Mouse (Mus musculus): ENCODE data around the gene Fos.

Gene Fos

DNA sequence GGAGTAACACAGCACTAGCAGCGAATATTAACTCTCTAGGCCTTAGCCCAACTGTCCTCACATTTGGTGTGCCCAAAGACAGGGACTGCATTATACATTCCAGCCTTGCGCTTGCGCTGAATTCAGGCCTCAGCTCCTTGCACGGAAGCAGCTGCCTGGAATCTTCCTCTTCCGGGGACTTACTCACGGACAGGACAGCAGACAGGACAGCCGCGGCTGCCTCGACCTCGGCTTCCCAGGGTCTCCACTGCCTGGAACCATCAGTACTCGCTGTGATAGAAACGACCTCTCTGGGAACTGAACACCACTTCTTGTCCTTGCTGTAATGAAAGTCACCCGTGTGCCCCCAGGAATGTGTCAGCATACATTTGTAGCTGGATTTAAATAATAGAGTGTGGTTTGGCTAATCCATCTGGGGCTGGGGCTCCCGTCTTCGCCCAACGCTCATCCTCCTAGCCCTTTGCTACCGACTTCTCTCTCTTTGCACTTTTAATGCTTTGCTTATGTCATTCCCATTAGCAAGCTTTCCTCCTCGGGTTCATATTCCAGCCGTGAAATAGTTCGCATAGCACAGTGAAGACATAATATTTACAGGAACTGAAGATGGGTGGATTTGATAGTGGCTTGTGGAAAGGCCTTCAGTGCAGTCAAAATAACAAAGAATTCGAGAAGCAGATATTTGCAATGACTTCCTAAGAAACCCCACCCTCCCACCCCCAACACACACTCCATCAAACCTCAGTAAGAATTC lies 11.6 kb upstream of the Fos start:
- DNase-seq (ENCODE audit: low spot score): no peak

DNA sequence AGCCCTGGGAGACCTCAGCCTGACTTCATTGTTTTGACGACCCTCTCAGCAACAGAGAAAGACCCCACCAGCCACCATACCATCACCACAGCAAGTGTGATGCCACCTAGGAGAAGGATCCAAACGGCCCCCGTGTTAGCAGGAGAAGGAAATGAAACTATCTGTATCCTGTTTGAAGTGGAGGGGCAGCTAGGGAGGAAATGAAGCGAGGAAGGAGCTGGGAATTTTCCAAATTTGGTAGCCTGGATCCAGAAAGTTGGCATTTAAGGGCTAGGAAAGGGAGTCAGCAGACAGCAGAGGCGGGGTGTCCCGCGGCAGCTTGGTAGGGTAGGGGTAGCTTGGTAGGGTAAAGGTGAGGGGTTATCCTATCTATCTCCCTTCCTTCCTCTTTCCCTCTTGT lies 10.9 kb upstream of the Fos start:
- no peak for DNase-seq (ENCODE audit: low spot score)

DNA sequence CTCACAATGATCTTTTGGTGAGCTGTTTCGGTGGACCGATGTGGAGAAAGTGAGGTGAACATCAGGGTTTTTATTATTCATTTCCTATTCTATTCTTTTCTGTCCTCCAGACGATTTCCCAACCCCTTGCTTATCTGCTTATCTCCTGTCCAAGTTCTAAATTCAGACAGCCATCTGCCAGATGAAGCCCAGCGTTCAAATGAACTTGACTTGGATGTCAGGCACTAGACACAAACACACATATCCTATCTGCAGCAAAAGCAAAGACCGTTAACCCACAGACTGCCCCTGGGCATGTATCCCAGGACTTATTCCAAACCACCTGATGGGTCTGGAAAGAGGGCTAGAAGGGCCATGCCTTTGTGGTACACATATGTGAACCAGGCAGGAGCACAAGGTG lies 9.3 kb upstream of the Fos start:
- no peak for DNase-seq (ENCODE audit: low spot score)

GRCm38 (mm10) chr12:85464902-85465301 lies 8.8 kb upstream of the Fos start:
- DNase-seq (ENCODE audit: low spot score): no peak

- no peak for DNase-seq (ENCODE audit: low spot score)
Observed at GRCm38 (mm10) chr12:85467854-85468253, 5.8 kb upstream of the Fos start.

GRCm38 (mm10) chr12:85468666-85469065 lies 5.0 kb upstream of the Fos start:
- DNase-seq (ENCODE audit: low spot score): no peak

GRCm38 (mm10) chr12:85471920-85472655 lies 1.6 kb upstream of the Fos start:
- peak; percentile 58 for DNase-seq (ENCODE audit: low spot score)

DNA sequence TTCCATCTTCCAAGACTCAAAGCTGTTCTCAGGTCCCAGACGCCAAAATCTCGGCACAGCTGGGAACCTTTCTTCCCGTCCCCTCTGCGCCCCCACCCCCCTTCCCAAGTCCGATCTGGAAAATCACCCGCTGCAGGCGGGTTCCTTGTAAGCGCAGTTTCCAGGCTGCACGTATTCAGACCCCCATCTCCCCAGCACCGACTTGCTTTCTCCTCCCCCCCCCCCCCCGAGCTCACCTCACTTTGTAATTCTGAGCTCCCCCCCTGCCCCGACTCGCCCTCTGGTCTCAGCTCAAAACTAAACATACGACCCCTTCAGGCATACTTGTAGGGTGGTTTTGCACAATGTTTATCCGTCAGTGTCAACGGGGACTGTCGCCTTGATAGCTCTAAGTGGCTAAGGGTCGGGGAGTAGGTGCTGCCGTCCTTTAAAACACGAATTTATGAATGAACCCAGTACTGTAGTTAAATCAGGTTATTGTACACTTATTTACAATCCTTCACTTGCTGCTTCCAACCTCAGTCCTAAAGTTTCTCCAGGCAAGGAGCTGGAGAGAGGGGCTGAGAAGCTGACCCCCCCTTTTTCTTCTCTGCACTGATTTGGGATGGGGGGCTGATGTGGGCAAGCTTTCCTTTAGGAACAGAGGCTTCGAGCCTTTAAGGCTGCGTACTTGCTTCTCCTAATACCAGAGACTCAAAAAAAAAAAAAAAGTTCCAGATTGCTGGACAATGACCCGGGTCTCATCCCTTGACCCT lies 857 bp upstream of the Fos start:
- DNase-seq (ENCODE audit: low spot score): no peak

- DNase-seq (ENCODE audit: low spot score): no peak
Observed at GRCm38 (mm10) chr12:85474298-85475231, 875 bp downstream of the Fos start.

- DNase-seq (ENCODE audit: low spot score): no peak
Observed at GRCm38 (mm10) chr12:85475232-85475919, 1.7 kb downstream of the Fos start.

DNA sequence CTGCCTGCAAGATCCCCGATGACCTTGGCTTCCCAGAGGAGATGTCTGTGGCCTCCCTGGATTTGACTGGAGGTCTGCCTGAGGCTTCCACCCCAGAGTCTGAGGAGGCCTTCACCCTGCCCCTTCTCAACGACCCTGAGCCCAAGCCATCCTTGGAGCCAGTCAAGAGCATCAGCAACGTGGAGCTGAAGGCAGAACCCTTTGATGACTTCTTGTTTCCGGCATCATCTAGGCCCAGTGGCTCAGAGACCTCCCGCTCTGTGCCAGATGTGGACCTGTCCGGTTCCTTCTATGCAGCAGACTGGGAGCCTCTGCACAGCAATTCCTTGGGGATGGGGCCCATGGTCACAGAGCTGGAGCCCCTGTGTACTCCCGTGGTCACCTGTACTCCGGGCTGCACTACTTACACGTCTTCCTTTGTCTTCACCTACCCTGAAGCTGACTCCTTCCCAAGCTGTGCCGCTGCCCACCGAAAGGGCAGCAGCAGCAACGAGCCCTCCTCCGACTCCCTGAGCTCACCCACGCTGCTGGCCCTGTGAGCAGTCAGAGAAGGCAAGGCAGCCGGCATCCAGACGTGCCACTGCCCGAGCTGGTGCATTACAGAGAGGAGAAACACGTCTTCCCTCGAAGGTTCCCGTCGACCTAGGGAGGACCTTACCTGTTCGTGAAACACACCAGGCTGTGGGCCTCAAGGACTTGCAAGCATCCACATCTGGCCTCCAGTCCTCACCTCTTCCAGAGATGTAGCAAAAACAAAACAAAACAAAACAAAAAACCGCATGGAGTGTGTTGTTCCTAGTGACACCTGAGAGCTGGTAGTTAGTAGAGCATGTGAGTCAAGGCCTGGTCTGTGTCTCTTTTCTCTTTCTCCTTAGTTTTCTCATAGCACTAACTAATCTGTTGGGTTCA lies 2.5 kb downstream of the Fos start:
- DNase-seq (ENCODE audit: low spot score): no peak

- no peak for DNase-seq (ENCODE audit: low spot score)
Observed at GRCm38 (mm10) chr12:85477219-85477618, 3.5 kb downstream of the Fos start.

GRCm38 (mm10) chr12:85477804-85478203 lies 4.1 kb downstream of the Fos start:
- DNase-seq (ENCODE audit: low spot score): no peak

DNA sequence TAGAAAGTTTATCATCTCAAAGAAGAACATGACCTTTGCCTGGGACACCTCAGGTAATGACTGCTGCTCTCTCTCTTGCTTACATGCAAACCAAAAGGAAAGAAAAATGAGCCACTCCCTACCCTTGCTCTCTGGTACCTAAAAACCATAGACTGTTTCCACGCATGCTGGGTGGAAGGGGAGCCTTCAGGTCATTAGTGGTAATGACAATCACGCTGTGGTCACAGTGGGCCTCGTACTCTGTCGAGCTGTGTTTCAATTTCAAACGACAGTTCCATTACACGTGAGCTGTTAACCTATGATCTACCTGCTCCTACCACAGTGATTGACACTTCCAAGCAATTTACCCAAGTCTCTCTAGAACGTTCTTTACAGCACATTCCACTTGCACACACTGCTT lies 5.0 kb downstream of the Fos start:
- no peak for DNase-seq (ENCODE audit: low spot score)

DNA sequence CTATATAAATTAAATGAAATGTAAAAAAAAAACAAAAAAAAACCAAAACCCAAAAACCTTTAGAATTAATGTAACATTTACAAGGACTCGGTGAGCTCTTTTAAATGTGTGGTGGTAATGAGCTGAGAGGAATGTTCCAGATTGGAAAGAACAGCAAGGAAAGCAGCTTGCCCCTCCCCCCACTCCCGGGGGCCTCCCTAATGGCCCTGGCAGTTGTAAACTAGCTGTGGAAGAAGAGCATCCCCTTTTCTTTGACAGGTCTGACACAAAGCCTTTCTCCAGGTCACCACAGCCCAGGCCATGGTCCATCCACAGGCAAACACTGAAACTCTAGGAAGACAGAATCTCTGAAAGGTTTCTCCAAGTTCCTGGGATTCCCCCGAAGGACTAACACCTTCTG lies 5.5 kb downstream of the Fos start:
- DNase-seq (ENCODE audit: low spot score): no peak

DNA sequence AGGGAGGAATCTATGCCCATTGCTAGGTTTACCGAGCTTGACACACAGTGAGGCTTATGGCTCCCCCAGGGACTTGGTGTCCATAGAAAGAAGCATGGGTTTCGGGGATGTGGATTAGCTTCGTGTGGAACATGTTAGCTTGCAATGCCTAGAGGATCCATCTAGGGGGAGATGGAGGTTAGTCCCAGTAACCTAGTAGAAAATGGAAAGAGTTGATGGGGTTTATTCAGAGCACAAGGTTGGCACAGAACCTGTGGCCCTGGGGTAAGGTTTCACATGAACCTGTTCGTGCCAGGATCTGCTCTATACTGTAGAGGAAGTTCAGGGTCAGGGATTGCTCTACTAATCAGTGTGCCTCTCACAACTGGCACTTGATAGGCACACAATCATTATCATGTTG lies 9.5 kb downstream of the Fos start:
- no peak for DNase-seq (ENCODE audit: low spot score)

DNA sequence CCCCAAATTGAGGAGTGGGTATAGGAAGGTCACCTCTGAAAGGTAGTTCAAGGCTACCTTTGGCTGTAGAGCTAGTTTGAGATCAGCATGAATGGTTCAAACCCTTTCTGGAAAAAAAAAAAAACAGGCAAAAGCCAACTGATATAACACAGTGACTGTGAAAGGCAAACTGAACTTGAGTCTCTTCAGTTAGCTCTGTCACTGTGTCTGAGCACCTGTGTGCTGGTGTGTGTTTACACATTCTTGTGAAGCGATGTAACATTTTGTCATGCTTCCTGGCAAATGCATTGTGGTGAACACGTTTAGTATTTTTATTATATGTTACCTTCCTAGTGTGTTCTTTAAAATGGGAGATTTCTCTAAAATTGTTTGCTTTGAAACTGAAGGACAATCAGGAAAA lies 11.0 kb downstream of the Fos start:
- no peak for DNase-seq (ENCODE audit: low spot score)

DNA sequence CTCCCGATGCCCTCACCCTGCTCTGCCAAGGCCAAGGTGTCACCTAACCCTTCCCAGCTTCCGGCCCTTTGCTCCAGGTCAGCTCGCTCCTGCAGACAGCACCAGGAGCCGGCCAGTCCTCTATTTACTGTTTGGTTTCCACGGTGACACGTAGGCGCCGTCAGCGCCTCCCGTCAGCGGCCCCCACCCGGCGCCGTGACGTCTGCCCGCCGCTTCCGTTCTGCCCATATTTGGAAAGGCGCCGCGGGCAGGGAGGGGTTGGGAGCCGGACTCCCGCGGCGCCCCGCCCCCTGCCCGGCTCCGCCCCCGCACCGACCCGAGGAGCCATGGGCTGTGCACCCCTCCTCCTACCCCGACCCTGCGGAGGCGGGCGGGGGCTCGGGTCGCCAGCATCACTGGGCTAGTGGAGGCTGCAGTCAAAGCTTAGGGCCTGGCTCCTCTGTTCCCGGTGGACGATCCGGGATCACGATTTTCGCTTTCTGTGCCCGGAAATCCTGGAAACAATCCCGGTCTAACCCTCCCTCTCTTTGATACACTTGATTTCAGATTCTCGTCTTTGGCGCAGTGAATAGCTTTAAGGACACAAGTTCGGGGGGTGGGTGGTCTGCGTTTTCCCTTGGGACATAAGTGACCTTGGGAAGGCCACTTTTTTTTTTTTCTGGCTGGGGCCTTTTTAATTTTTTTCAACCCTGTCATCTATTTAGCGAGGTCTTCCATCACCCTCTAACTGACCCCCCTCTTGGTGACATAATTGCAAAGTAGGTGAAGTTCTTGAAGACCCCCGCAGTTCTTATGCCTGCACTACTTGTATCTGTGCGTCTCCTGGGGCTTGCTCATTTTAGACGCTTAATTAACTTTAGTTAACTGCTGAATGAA lies 12.4 kb downstream of the Fos start:
- DNase-seq (ENCODE audit: low spot score): peak; percentile 92

DNA sequence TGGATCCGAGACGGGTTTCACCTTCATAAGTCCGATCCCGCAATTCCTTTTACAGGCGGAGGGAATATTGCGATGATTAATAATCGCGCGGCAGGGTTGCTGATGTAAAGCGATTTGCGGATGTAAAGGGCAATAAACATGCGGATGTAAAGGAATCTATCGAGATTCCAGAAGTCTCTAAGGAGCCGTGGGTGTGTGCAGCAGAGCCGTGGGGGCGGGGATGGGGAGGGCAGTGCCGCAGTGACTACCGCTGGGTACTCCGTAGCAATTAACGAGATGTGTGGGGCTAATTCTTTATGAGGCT lies 13.0 kb downstream of the Fos start:
- no peak for DNase-seq (ENCODE audit: low spot score)
